Mouse (Mus musculus) adrenal gland, adult 8-10 months (tissue): Measurements from ENCODE around the gene Pitx3. TPM values are rescaled to one million over a fixed set of nuclear protein-coding genes. Genes with fewer than 3 reads are reported as not detected.

Experiments
- total RNA-seq, 4 experiments: library from RNA; stranded (reverse); gene quantifications; 2 replicates each; pipeline ENCODE4 v1.2.4; 2022

Gene Pitx3
- total RNA-seq, 4 experiments from 2014 or later = 0.17 to 0.35 TPM; not detected in 2

Other genes starting within 250 kb of the Pitx3 start
- 10 to 100 TPM; 19.0 to 27.7 (median 20.8) TPM for gene Armh3, start 149.8 kb downstream of the Pitx3 start, total RNA-seq
- 10 to 100 TPM; 13.0 to 25.3 (median 19.9) TPM for gene Hps6, start 144.8 kb downstream of the Pitx3 start, total RNA-seq
- gene Pprc1, start 103.4 kb downstream of the Pitx3 start, total RNA-seq = 10 to 100 TPM; 27.8 to 37.8 (median 34.3) TPM
- gene Ldb1, start 103.1 kb downstream of the Pitx3 start, total RNA-seq = 100 to 1,000 TPM in 2 of 4 experiments, 10 to 100 TPM in 2; 55.5 to 115 (median 89.6) TPM
- gene Nolc1, start 72.5 kb downstream of the Pitx3 start, total RNA-seq = 10 to 100 TPM; 43.3 to 47.8 (median 45.5) TPM
- gene Elovl3, start 16.4 kb downstream of the Pitx3 start, total RNA-seq = 10 to 100 TPM in 2 of 4 experiments, under 1 TPM in 2; 0.28 to 43.1 (median 15.1) TPM
- 100 to 1,000 TPM in 1 of 4 experiments, 10 to 100 TPM in 3; 81.0 to 101 (median 85.3) TPM for gene Gbf1, start 4.2 kb upstream of the Pitx3 start, total RNA-seq
- gene Nfkb2, start 156.0 kb upstream of the Pitx3 start, total RNA-seq = 10 to 100 TPM; 35.6 to 40.1 (median 37.3) TPM
- 10 to 100 TPM in 3 of 4 experiments, 1 to 10 TPM in 1; 7.9 to 14.9 (median 13.1) TPM for gene Psd, start 178.8 kb upstream of the Pitx3 start, total RNA-seq
- 10 to 100 TPM; 11.9 to 16.2 (median 13.2) TPM for gene Fbxl15, start 179.9 kb upstream of the Pitx3 start, total RNA-seq
- gene Cuedc2, start 190.4 kb upstream of the Pitx3 start, total RNA-seq = 100 to 1,000 TPM in 2 of 4 experiments, 10 to 100 TPM in 2; 77.2 to 109 (median 89.6) TPM
- gene Mfsd13a, start 192.8 kb upstream of the Pitx3 start, total RNA-seq = 10 to 100 TPM; 11.7 to 21.1 (median 16.6) TPM
- 1 to 10 TPM; 1.1 to 2.4 (median 1.5) TPM for gene 2310034G01Rik, start 202.0 kb upstream of the Pitx3 start, total RNA-seq
- gene Actr1a, start 247.4 kb upstream of the Pitx3 start, total RNA-seq = 100 to 1,000 TPM; 103 to 132 (median 122) TPM
- 10 to 100 TPM; 21.6 to 37.0 (median 26.7) TPM for gene Sufu, start 248.6 kb upstream of the Pitx3 start, total RNA-seq